Mouse (Mus musculus) urinary bladder, adult 2 months (tissue): ENCODE measurements around the gene Smim26. TPM values are rescaled to one million over a fixed set of nuclear protein-coding genes. Genes with fewer than 3 reads are reported as not detected.

ENCODE experiments used
- DNase-seq: peaks from one replicate; pipeline ENCODE4 v3.0.0; 2022; ENCODE audit warnings: low spot score
- polyA plus RNA-seq: library from polyadenylated mRNA; depleted of rRNA; stranded (reverse); fragments of >200 nt; gene quantifications from 2 replicates; pipeline ENCODE4 v1.2.3, GENCODE M21; 2012; rRNA removed

The Smim26 gene
- polyA plus RNA-seq, 1 experiment: 61.6 TPM

DNA sequence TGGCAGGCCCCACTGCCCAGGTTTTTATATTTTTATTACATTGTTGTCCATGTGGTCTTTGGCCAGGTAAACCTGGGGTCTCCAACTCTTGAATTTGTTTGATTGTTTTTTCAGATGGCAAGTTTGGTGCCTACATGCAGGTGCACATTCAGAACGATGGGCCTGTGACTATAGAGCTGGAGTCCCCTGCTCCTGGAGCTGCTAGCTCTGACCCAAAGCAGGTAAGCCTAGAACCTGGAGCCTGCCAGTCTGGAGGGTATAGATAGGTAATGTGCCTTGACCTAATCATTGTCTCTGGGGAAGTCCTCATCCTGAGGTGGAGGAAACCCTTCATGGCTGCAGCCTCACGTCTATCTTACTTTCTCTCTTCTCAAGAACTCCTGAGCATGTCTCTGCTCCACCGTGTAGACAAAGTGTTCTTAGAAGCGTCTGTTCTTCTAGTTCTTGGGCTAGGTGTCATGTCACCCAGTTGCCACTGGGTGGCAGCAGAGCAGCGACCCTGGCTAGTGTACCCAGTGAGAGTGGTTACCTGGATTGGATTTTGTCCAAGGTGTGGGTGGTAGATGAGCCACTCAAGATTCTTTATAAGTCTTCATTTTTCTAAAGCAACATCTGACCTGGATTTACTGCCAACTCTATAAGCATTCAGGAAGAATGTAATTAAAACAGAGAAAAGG, 41.9 kb downstream of the Smim26 start:
- DNase-seq: peak; percentile 47

DNA sequence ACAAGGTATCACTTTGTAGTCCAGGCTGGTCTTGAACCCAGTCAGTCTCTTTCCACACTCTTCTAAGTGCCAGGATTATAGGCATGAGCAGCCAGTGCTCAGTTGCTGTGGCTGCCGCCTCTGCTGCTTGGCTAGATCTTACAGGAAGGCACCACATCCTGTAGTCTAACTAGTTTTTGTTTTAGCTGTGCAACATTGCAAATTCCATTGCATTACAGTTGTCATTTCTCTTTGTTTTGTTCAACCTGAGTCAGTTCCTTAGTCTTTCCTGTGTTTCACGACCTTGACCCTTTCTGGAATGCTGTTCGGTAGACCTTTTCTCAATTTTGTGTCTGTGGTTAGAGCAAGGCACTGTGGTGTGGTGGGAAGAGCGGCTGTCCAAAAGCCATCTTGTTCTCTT, 43.4 kb downstream of the Smim26 start:
- DNase-seq: no peak

DNA sequence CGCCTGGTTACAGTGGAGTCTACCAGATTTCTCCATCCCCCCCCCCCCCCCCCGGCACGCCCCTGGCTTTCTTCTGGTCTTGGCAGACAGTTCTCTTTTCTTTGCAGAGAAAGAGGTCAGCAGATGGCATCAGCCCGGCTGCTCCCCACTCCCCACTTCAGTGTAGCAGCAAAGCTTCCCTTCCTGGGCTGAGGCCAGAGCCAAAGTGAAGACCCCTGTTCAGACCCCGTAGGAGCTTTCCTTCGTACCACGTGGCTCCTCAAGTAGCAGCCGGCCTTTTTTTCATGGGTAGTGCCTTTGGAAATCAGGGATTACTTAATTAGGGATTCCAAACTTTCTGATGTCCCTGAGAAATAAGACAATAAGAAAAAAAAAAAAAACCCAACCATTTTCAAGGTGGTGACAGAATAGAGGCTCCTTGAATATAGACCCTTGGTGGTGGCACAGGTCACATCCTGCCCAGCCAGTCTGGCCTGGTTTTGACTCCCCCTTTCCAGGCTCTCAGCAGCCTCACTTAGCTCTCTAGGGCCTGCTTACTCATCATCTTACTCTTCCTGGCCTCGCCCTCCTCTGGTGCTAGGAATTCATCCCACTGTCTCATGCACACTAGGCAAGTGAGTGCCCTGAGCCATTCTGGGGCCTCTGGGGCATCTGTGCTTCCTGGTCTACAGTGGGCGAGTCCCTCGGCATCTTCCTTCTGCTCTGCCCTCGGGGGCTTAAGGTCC, 44.0 kb downstream of the Smim26 start:
- DNase-seq: no peak

DNA sequence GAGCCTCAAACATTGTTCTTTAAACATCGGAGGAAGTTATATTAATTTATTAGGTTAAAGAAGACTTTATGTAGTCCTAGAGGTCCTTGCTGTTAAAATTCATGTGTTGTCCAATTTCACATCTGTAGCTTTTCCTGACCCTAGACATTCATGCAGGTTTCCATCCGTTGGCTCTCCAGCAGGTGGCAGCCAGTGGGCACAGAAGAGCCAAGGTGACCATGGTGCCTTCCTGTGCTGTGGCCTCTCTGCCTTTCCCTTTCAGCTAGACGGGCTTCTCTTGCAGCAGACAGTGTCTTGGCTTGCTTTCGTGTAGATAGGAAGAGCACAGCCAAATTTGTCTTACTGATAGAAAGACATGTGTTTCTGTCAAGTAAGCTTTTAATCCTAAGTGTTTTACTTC, 44.9 kb downstream of the Smim26 start:
- DNase-seq: no peak

DNA sequence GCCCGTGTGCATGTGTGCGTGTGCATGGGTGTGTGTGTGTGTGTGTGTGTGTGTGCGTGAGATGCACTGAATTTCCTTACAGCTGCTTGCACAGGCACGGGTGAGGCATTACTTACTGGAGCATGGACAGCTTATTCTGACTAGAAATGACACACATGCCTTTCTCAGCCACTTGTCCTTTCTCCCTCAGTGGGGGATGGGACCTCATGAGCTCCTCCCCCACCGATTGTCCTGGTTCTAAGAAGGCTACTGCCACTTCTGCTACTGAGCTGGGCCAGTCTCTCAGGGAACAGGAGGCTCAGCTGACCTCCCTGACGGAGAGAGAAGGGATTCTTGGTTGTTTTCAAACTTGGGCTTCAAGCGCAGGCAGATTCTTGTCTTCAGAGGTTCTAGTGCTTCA, 46.2 kb downstream of the Smim26 start:
- DNase-seq: no peak

DNA sequence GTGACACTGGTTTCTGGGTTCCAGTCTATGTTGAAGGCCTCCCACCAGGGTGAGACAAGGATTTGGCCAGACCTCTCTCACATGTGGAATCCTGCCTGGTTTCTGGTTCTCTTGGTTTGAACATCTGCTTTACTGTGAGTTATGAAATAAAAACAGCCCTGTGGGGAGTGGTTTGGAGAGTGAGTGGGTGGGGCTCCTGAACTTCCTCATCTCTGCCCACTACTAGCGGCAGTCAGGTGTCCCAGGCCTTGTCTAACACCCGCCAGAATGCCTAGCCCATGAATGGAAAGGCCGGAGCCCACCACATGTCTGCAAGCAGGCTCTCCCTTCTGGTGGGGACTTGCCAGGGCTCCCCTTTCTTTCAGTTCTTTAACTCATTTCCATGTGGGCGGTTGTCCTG, 48.1 kb downstream of the Smim26 start:
- DNase-seq: no peak

Other genes starting within 250 kb of the Smim26 start
- gene Kat14, start 225.1 kb upstream of the Smim26 start, polyA plus RNA-seq: 27.7 and 28.5 TPM in 2 replicates
- not detected in 2 replicates for gene Pet117, start 225.1 kb upstream of the Smim26 start, polyA plus RNA-seq
- gene Dzank1, start 66.6 kb upstream of the Smim26 start, polyA plus RNA-seq: 2.1 and 2.7 TPM in 2 replicates
- 15.4 and 16.2 TPM in 2 replicates for gene Polr3f, start 66.3 kb upstream of the Smim26 start, polyA plus RNA-seq
- 36.1 and 36.8 TPM in 2 replicates for gene Rbbp9, start 43.2 kb upstream of the Smim26 start, polyA plus RNA-seq
- gene Sec23b, start 37.8 kb upstream of the Smim26 start, polyA plus RNA-seq: 42.7 and 51.4 TPM in 2 replicates
- 21.6 and 24.7 TPM in 2 replicates for gene Dtd1, start 5.8 kb downstream of the Smim26 start, polyA plus RNA-seq
- gene Scp2d1, start 229.6 kb downstream of the Smim26 start, polyA plus RNA-seq: not detected in 2 replicates